Mouse (Mus musculus) thymus, adult 2 months (tissue): Measurements from ENCODE around the gene Fcho1. TPM values are rescaled to one million over a fixed set of nuclear protein-coding genes. Genes with fewer than 3 reads are reported as not detected.

Experiments used
- DNase-seq: peaks from one replicate; pipeline ENCODE4 v3.0.0; 2021
- H3K27ac ChIP-seq: fragments of 200-500 bp; 2 replicates; pipeline ENCODE4 v1.5.1; 2012; ENCODE audit warnings: low read length, control low read depth; ENCODE audit not compliant: control insufficient read depth, insufficient read depth
- H3K27me3 ChIP-seq: fragments of 200-500 bp; 2 replicates; pipeline ENCODE4 v1.6.1; 2012; ENCODE audit warnings: mild to moderate bottlenecking, low read length, moderate library complexity, mixed read lengths; ENCODE audit not compliant: control insufficient read depth, insufficient read depth
- H3K36me3 ChIP-seq: fragments of 200-500 bp; 2 replicates; pipeline ENCODE4 v1.6.1; 2012; ENCODE audit warnings: mild to moderate bottlenecking, low read length, moderate library complexity; ENCODE audit not compliant: control insufficient read depth, insufficient read depth
- H3K4me1 ChIP-seq: fragments of 200-500 bp; replicated peaks from 2 replicates; pipeline ENCODE4 v1.6.1; 2012; ENCODE audit warnings: low read length; ENCODE audit not compliant: control insufficient read depth, insufficient read depth
- H3K4me3 ChIP-seq: fragments of 200-500 bp; 2 replicates; pipeline ENCODE4 v1.5.1; 2012; ENCODE audit warnings: mild to moderate bottlenecking, low read length, control low read depth, moderate library complexity; ENCODE audit not compliant: control insufficient read depth, insufficient read depth
- CTCF ChIP-seq: fragments of 200-500 bp; IDR thresholded peaks from 2 replicates; pipeline ENCODE4 v1.5.1; 2012; ENCODE audit warnings: mild to moderate bottlenecking, control low read depth, low read length, moderate library complexity, borderline replicate concordance; ENCODE audit not compliant: control insufficient read depth, poor library complexity, insufficient read depth; ENCODE audit errors: extremely low read depth
- POLR2A ChIP-seq: fragments of 200-500 bp; IDR thresholded peaks from 2 replicates; pipeline ENCODE4 v1.6.1; 2012; ENCODE audit warnings: mild to moderate bottlenecking, low read length, control low read depth, moderate library complexity; ENCODE audit not compliant: control insufficient read depth, poor library complexity, insufficient read depth; ENCODE audit errors: extremely low read depth
- WGBS: fragments of 180-500 bp; shearing (Covaris S2); methylation state at CpG from one replicate; pipeline ENCODE4 v1.1.7; 2018; 5-methylcytosine and 5-hydroxymethylcytosine counted together
- polyA plus RNA-seq: library from polyadenylated mRNA; depleted of rRNA; stranded (reverse); fragments of >200 nt; gene quantifications from 2 replicates; pipeline ENCODE4 v1.2.3, GENCODE M21; 2012

Gene Fcho1
- polyA plus RNA-seq, 1 experiment, result 767 TPM

GRCm38 (mm10) chr8:71670621-71671548 lies 54.6 kb downstream of the Fcho1 start:
- TF ChIP-seq CTCF (no peak), POLR2A (no peak)
- DNase-seq, result no peak
- H3K27me3 ChIP-seq, result no peaks in the 10 kb centered on the region; the same call in 1 of the 2 replicates
- 2% methylated on average over 60 of the region's 64 CpGs for WGBS
- peak overlapping the region; percentile 42 for H3K4me3 ChIP-seq
- no peaks in the 10 kb centered on the region for H3K36me3 ChIP-seq
- H3K27ac ChIP-seq, result no peak overlapping the region
- peaks cover 36% of the 10 kb centered on the region for H3K4me1 ChIP-seq

DNA sequence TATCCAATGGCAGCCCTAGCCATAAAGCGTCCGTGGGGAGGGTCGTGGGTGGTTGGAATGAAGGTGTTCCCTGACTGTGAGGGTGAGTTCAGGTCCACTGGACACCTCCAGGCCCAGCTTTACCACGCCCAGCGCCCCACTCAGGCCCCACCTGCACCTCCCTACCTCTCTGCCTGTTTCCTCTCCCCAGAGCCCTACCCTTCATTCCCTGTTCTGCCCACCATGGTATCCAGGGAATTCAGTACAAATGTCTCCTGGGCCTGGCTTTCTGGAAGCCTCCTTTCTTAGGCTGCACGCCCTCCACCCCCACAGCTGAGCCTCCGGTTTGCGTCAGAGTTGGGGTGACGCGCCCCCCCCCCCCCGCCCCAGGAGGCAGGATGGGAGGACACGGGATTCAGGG lies 55.3 kb downstream of the Fcho1 start:
- Histone ChIP-seq H3K4me1 (peaks cover 36% of the 10 kb centered on the region), H3K36me3 (no peaks in the 10 kb centered on the region), H3K4me3 (no peak overlapping the region), H3K27me3 (no peaks in the 10 kb centered on the region; the same call in 1 of the 2 replicates), H3K27ac (no peak overlapping the region)
- 45% methylated on average over 10 of the region's 12 CpGs for WGBS
- no peak for DNase-seq
- TF ChIP-seq POLR2A (no peak), CTCF (no peak)

DNA sequence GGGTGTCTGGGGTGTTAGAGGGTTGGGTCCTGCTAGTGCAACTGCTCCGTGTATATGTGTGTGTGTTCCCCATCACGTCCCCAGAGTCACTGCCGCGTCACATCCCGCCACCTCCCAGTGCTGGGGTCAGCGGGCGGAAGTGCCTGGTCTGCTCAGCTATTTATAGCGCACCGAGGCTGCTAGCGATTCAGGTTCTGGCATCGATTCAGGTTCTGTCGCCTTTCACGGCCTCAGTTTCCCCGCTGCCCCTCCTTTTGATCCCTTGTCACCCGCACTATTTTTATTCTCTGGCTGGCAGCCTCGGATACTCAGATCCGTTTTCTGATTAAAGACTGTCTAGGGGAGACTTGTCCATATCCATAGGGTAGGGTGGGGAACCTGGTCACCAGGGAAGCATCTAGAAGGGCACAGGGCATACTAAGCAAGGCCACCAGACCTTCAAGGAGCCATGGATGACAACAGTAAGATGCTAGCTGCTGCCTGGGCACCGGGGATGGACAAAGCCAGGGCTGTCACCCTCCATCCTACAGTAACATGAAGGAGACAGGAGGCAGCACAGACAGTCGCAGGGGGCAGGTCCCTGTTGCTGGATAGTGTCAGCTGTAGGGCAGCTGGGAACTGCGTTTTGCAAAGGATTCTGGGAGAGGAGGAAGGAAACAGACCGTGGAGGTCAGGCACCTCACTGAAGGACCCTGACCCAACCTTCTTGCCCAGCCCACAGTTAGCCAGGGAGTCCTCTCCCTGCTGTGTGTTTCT lies 57.1 kb downstream of the Fcho1 start:
- peak; percentile 36 for DNase-seq
- 3% methylated on average over 21 of the region's 21 CpGs for WGBS
- Histone ChIP-seq H3K36me3 (no peaks in the 10 kb centered on the region), H3K4me1 (peaks cover 38% of the 10 kb centered on the region), H3K27ac (no peak overlapping the region), H3K27me3 (no peaks in the 10 kb centered on the region; the same call in 1 of the 2 replicates), H3K4me3 (no peak overlapping the region)
- TF ChIP-seq POLR2A (no peak), CTCF (no peak)

GRCm38 (mm10) chr8:71667256-71667655 lies 58.3 kb downstream of the Fcho1 start:
- TF ChIP-seq CTCF (no peak), POLR2A (no peak)
- H3K27ac ChIP-seq, result no peak overlapping the region
- WGBS, result 89% methylated on average over 5 of the region's 5 CpGs
- no peak overlapping the region for H3K4me3 ChIP-seq
- H3K27me3 ChIP-seq, result no peaks in the 10 kb centered on the region; the same call in 1 of the 2 replicates
- H3K36me3 ChIP-seq, result no peaks in the 10 kb centered on the region
- peaks cover 38% of the 10 kb centered on the region for H3K4me1 ChIP-seq
- no peak for DNase-seq

GRCm38 (mm10) chr8:71666855-71667254 lies 58.7 kb downstream of the Fcho1 start:
- no peaks in the 10 kb centered on the region; the same call in 1 of the 2 replicates for H3K27me3 ChIP-seq
- TF ChIP-seq POLR2A, result no peak
- TF ChIP-seq CTCF, result no peak
- H3K4me1 ChIP-seq, result peaks cover 38% of the 10 kb centered on the region
- WGBS, result 88% methylated on average over 1 of the region's 1 CpGs
- DNase-seq, result no peak
- H3K36me3 ChIP-seq, result no peaks in the 10 kb centered on the region
- no peak overlapping the region for H3K4me3 ChIP-seq
- H3K27ac ChIP-seq, result no peak overlapping the region
